Mouse (Mus musculus): ENCODE results near the gene Rnf144a.
"Not testable (repeated sequence)": the region's sequence is repeated elsewhere in the genome, so short reads cannot be mapped to it uniquely, and the experiment has no call there.

Rnf144a gene

GRCm38 (mm10) chr12:26415104-26415771 lies at the start of gene Rnf144a:
TSS of gene Rnf144a (minus strand) at chr12:26415254.
- DNase-seq (ENCODE audit: low spot score): peak; percentile 83

GRCm38 (mm10) chr12:26460091-26460490 lies 45.0 kb upstream of the Rnf144a start:
- peak; percentile 51 for DNase-seq (ENCODE audit: low spot score)

GRCm38 (mm10) chr12:26456028-26456698 lies 41.1 kb upstream of the Rnf144a start, which contains the start of gene Rsad2:
TSS of gene Rsad2 (minus strand) at chr12:26456452.
- peak; percentile 74 for DNase-seq (ENCODE audit: low spot score)

- no peak for DNase-seq (ENCODE audit: low spot score)
Observed at GRCm38 (mm10) chr12:26454682-26455081, 39.6 kb upstream of the Rnf144a start.

GRCm38 (mm10) chr12:26452951-26453350 lies 37.9 kb upstream of the Rnf144a start:
- DNase-seq (ENCODE audit: low spot score): no peak

GRCm38 (mm10) chr12:26451150-26451549 lies 36.1 kb upstream of the Rnf144a start:
- DNase-seq (ENCODE audit: low spot score): no peak

GRCm38 (mm10) chr12:26449483-26449882 lies 34.4 kb upstream of the Rnf144a start:
- DNase-seq (ENCODE audit: low spot score): no peak

GRCm38 (mm10) chr12:26446377-26447045 lies 31.5 kb upstream of the Rnf144a start:
- DNase-seq (ENCODE audit: low spot score): no peak

- no peak for DNase-seq (ENCODE audit: low spot score)
Observed at GRCm38 (mm10) chr12:26444511-26444910, 29.5 kb upstream of the Rnf144a start.

- DNase-seq (ENCODE audit: low spot score): peak; percentile 74
Observed at GRCm38 (mm10) chr12:26444054-26444453, 29.0 kb upstream of the Rnf144a start.

GRCm38 (mm10) chr12:26439366-26439765 lies 24.3 kb upstream of the Rnf144a start:
- no peak for DNase-seq (ENCODE audit: low spot score)

- DNase-seq (ENCODE audit: low spot score): no peak
Observed at GRCm38 (mm10) chr12:26437950-26438349, 22.9 kb upstream of the Rnf144a start.

GRCm38 (mm10) chr12:26436334-26436733 lies 21.3 kb upstream of the Rnf144a start:
- no peak for DNase-seq (ENCODE audit: low spot score)

- not testable (repeated sequence) for DNase-seq (ENCODE audit: low spot score)
Observed at GRCm38 (mm10) chr12:26428771-26429170, 13.7 kb upstream of the Rnf144a start.

- peak; percentile 79 for DNase-seq (ENCODE audit: low spot score)
Observed at GRCm38 (mm10) chr12:26424841-26425240, 9.8 kb upstream of the Rnf144a start.

GRCm38 (mm10) chr12:26418322-26418721 lies 3.3 kb upstream of the Rnf144a start:
- DNase-seq (ENCODE audit: low spot score): no peak

GRCm38 (mm10) chr12:26416636-26417295 lies 1.7 kb upstream of the Rnf144a start:
- DNase-seq (ENCODE audit: low spot score): no peak

GRCm38 (mm10) chr12:26414451-26415103 lies 477 bp downstream of the Rnf144a start:
- peak; percentile 32 for DNase-seq (ENCODE audit: low spot score)

GRCm38 (mm10) chr12:26413961-26414411 lies 1.1 kb downstream of the Rnf144a start:
- DNase-seq (ENCODE audit: low spot score): peak; percentile 62

- DNase-seq (ENCODE audit: low spot score): peak; percentile 51
Observed at GRCm38 (mm10) chr12:26412802-26413201, 2.3 kb downstream of the Rnf144a start.

GRCm38 (mm10) chr12:26411841-26412450 lies 3.1 kb downstream of the Rnf144a start:
- no peak for DNase-seq (ENCODE audit: low spot score)
